Mouse (Mus musculus) ES-Bruce4 (cell line): Measurements from ENCODE around the gene Raf1.

ENCODE experiments used
- EP300 ChIP-seq: IDR thresholded peaks from 2 replicates; pipeline ENCODE4 v1.6.1; 2011; ENCODE audit warnings: low read depth, low read length; ENCODE audit not compliant: insufficient read depth
- POLR2A ChIP-seq: IDR thresholded peaks from one replicate; pipeline ENCODE4 v1.8.1; 2011; ENCODE audit warnings: low read length; ENCODE audit not compliant: insufficient read depth

DNA sequence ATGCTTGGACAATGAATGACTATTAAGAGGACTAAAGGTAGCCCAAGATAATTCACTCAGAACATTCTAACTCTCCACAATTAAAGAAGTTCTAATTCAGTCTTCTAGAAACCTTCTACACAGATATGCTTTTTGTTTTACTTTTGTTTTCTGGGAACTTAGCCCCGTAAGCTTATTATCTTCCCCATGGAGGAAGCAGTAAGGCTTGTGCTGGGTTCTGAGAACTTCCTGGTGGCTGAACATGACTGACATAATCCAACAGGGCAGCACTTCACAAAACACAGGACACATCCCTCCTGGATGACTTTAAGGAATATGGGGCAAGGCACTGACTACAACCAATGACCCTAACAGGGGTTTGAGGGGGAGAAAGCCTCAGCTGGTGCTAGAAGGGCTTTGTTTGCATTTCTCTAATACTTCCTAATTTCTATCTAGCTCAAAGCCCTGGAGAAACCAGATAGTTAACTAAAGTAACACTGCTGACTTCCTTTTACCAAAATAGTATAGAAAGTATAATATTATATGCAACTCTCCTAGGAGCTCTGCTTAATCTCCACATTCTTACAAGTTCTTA lies 26.6 kb downstream of the Raf1 start:
- TF ChIP-seq POLR2A (no peak), EP300 (no peak)
